Mouse (Mus musculus) bone marrow, adult 2 months (tissue): ENCODE data around the gene Kcnd3.

Source experiments
- CTCF ChIP-seq: fragments of 200-500 bp; IDR thresholded peaks from 2 replicates; pipeline ENCODE4 v1.5.1; 2011; ENCODE audit warnings: low read length, control low read depth; ENCODE audit not compliant: control insufficient read depth, insufficient read depth
- POLR2A ChIP-seq: fragments of 200-500 bp; IDR thresholded peaks from 2 replicates; pipeline ENCODE4 v1.6.1; 2011; ENCODE audit warnings: low read depth, mild to moderate bottlenecking, control low read depth, low read length, borderline replicate concordance; ENCODE audit not compliant: control insufficient read depth

DNA sequence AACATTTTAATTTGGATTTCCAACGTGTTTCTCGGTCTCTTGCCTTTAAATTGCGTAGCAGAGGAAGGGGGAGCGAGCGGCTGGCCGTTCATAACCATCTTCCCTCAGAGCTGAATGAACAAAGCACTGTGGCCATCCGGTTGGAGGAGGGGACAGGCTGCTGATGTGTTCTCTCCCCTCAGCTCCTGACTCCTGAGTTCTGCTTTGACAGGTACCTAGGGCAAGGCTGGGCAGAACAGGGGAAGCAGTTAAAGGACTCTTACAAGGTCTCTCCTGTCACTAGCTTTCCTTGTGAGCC is 53.7 kb downstream of the Kcnd3 start:
- no peak for TF ChIP-seq CTCF
- no peak for TF ChIP-seq POLR2A
